Mouse (Mus musculus): ENCODE data around the gene Rps2. TPM values are rescaled to one million over a fixed set of nuclear protein-coding genes. Genes with fewer than 3 reads are reported as not detected.
"Not testable (repeated sequence)": the region's sequence is repeated elsewhere in the genome, so short reads cannot be mapped to it uniquely, and the experiment has no call there.

Gene Rps2
- polyA plus RNA-seq (2015; fragmentation: Nextera tagmentation; extraction: Ambion mirVana) = 1,428 and 1,497 TPM in 2 replicates

- Histone ChIP-seq H3K36me3 (peaks cover 42% of the 10 kb centered on the region), H3K4me2 (peak within 1 kb of the TSS; percentile 51), H3K27me3 (no peaks in the 10 kb centered on the region), H3K9me3 (no peaks in the 10 kb centered on the region), H3K27ac (no peak within 1 kb of the TSS), H3K4me3 (peak within 1 kb of the TSS; percentile 75), H3K9ac (no peak within 1 kb of the TSS), H3K4me1 (peaks cover 21% of the 10 kb centered on the region)
- 85% methylated on average over 4 of the region's 4 CpGs for WGBS
- no peak for ATAC-seq (ENCODE audit: insufficient number of reproducible peaks, low FRiP score, low TSS enrichment, low read depth)
Observed at GRCm38 (mm10) chr17:24717943-24718342, at the start of gene Rps2, which contains the start of gene Rnf151. TSS of gene Rps2 (plus strand) at chr17:24718116. TSS of gene Rnf151 (minus strand) at chr17:24718063.

GRCm38 (mm10) chr17:24669214-24669544, 48.7 kb upstream of the Rps2 start:
- H3K4me1 ChIP-seq = peaks cover 39% of the 10 kb centered on the region
- peak overlapping the region; percentile 91; the same call in 1 of the 2 replicates for H3K9ac ChIP-seq
- not testable (repeated sequence) for H3K9me3 ChIP-seq; ATAC-seq (ENCODE audit: insufficient number of reproducible peaks, low FRiP score, low TSS enrichment, low read depth); H3K36me3 ChIP-seq; H3K27me3 ChIP-seq
- H3K4me3 ChIP-seq = peak overlapping the region; percentile 67
- peak overlapping the region; percentile 74 for H3K27ac ChIP-seq
- H3K4me2 ChIP-seq = peak overlapping the region; percentile 74
- WGBS = 10% methylated on average over 15 of the region's 15 CpGs

GRCm38 (mm10) chr17:24669545-24670245, 48.2 kb upstream of the Rps2 start, which contains the start of gene Zfp598:
TSS of gene Zfp598 (plus strand) at chr17:24669687.
- ATAC-seq (ENCODE audit: insufficient number of reproducible peaks, low FRiP score, low TSS enrichment, low read depth) = peak; percentile 95
- Histone ChIP-seq H3K9ac (peak within 1 kb of the TSS; percentile 91), H3K4me1 (peaks cover 44% of the 10 kb centered on the region), H3K4me3 (peak within 1 kb of the TSS; percentile 67), H3K36me3 (no peaks in the 10 kb centered on the region), H3K27ac (peak within 1 kb of the TSS; percentile 74), H3K27me3 (no peaks in the 10 kb centered on the region), H3K4me2 (peak within 1 kb of the TSS; percentile 74), H3K9me3 (no peaks in the 10 kb centered on the region)
- under 1% methylated on average over 78 of the region's 80 CpGs for WGBS

GRCm38 (mm10) chr17:24670246-24670844, 47.6 kb upstream of the Rps2 start:
- Histone ChIP-seq H3K27ac (peak overlapping the region; percentile 74), H3K4me2 (peak overlapping the region; percentile 74), H3K36me3 (no peaks in the 10 kb centered on the region), H3K4me1 (peaks cover 44% of the 10 kb centered on the region), H3K9me3 (no peaks in the 10 kb centered on the region), H3K4me3 (peak overlapping the region; percentile 67), H3K27me3 (no peaks in the 10 kb centered on the region), H3K9ac (peak overlapping the region; percentile 91)
- WGBS = 7% methylated on average over 8 of the region's 8 CpGs
- ATAC-seq (ENCODE audit: insufficient number of reproducible peaks, low FRiP score, low TSS enrichment, low read depth) = no peak

GRCm38 (mm10) chr17:24671346-24671745, 46.6 kb upstream of the Rps2 start:
- Histone ChIP-seq H3K4me2 (peak overlapping the region; percentile 74), H3K27me3 (no peaks in the 10 kb centered on the region), H3K27ac (no peak overlapping the region), H3K36me3 (no peaks in the 10 kb centered on the region), H3K9ac (no peak overlapping the region), H3K9me3 (no peaks in the 10 kb centered on the region), H3K4me3 (0 out of 2 replicates have a peak overlapping the region, but pooled peaks have one; percentile 67), H3K4me1 (peaks cover 44% of the 10 kb centered on the region)
- ATAC-seq (ENCODE audit: insufficient number of reproducible peaks, low FRiP score, low TSS enrichment, low read depth) = no peak
- 72% methylated on average over 5 of the region's 5 CpGs for WGBS

GRCm38 (mm10) chr17:24672141-24672540, 45.8 kb upstream of the Rps2 start:
- Histone ChIP-seq H3K4me2 (0 out of 2 replicates have a peak overlapping the region, but pooled peaks have one; percentile 10), H3K9me3 (no peaks in the 10 kb centered on the region), H3K4me1 (peaks cover 44% of the 10 kb centered on the region), H3K9ac (no peak overlapping the region), H3K36me3 (peaks cover 7% of the 10 kb centered on the region), H3K27ac (no peak overlapping the region), H3K27me3 (no peaks in the 10 kb centered on the region), H3K4me3 (no peak overlapping the region)
- WGBS = 28% methylated on average over 5 of the region's 5 CpGs
- no peak for ATAC-seq (ENCODE audit: insufficient number of reproducible peaks, low FRiP score, low TSS enrichment, low read depth)

GRCm38 (mm10) chr17:24674277-24674676, 43.6 kb upstream of the Rps2 start:
- Histone ChIP-seq H3K4me2 (no peak overlapping the region), H3K4me1 (peaks cover 37% of the 10 kb centered on the region), H3K9me3 (no peaks in the 10 kb centered on the region), H3K27me3 (no peaks in the 10 kb centered on the region), H3K9ac (no peak overlapping the region), H3K4me3 (no peak overlapping the region), H3K27ac (no peak overlapping the region), H3K36me3 (peaks cover 28% of the 10 kb centered on the region)
- ATAC-seq (ENCODE audit: insufficient number of reproducible peaks, low FRiP score, low TSS enrichment, low read depth) = no peak
- WGBS = 80% methylated on average over 7 of the region's 7 CpGs

GRCm38 (mm10) chr17:24676187-24676586, 41.7 kb upstream of the Rps2 start:
- 60% methylated on average over 2 of the region's 2 CpGs for whole genome bisulfite sequencing
- H3K9me3 ChIP-seq = no peaks in the 10 kb centered on the region
- peaks cover 47% of the 10 kb centered on the region for H3K36me3 ChIP-seq
- peaks cover 26% of the 10 kb centered on the region for H3K4me1 ChIP-seq
- H3K27me3 ChIP-seq = no peaks in the 10 kb centered on the region
- H3K9ac ChIP-seq = no peak overlapping the region
- no peak for ATAC-seq (ENCODE audit: insufficient number of reproducible peaks, low FRiP score, low TSS enrichment, low read depth)
- no peak overlapping the region for H3K4me2 ChIP-seq
- H3K4me3 ChIP-seq = no peak overlapping the region
- H3K27ac ChIP-seq = no peak overlapping the region

GRCm38 (mm10) chr17:24676877-24677276, 41.0 kb upstream of the Rps2 start:
- Histone ChIP-seq H3K9ac (no peak overlapping the region), H3K27me3 (no peaks in the 10 kb centered on the region), H3K4me2 (no peak overlapping the region), H3K36me3 (peaks cover 54% of the 10 kb centered on the region), H3K27ac (no peak overlapping the region), H3K4me1 (peaks cover 19% of the 10 kb centered on the region), H3K4me3 (no peak overlapping the region), H3K9me3 (no peaks in the 10 kb centered on the region)
- ATAC-seq (ENCODE audit: insufficient number of reproducible peaks, low FRiP score, low TSS enrichment, low read depth) = no peak
- 94% methylated on average over 5 of the region's 5 CpGs for WGBS

GRCm38 (mm10) chr17:24677500-24678080, 40.3 kb upstream of the Rps2 start:
- H3K27ac ChIP-seq = peak overlapping the region; percentile 5; the same call in 1 of the 2 replicates
- no peak overlapping the region for H3K4me3 ChIP-seq
- H3K9me3 ChIP-seq = no peaks in the 10 kb centered on the region
- no peaks in the 10 kb centered on the region for H3K27me3 ChIP-seq
- H3K36me3 ChIP-seq = peaks cover 58% of the 10 kb centered on the region
- no peak overlapping the region for H3K9ac ChIP-seq
- H3K4me2 ChIP-seq = no peak overlapping the region
- 0 out of 2 replicates have a peak, but pooled peaks have one; percentile 17 for ATAC-seq (ENCODE audit: insufficient number of reproducible peaks, low FRiP score, low TSS enrichment, low read depth)
- WGBS = 82% methylated on average over 24 of the region's 24 CpGs
- H3K4me1 ChIP-seq = peaks cover 14% of the 10 kb centered on the region; the same call in 1 of the 2 replicates

- H3K27me3 ChIP-seq = peaks cover 51% of the 10 kb centered on the region
- no peak overlapping the region for H3K27ac ChIP-seq
- 32% methylated on average over 16 of the region's 16 CpGs for WGBS
- H3K9ac ChIP-seq = no peak overlapping the region
- H3K4me2 ChIP-seq = no peak overlapping the region
- no peak for ATAC-seq (ENCODE audit: insufficient number of reproducible peaks, low FRiP score, low TSS enrichment, low read depth)
- H3K4me1 ChIP-seq = peaks cover 15% of the 10 kb centered on the region
- no peaks in the 10 kb centered on the region for H3K9me3 ChIP-seq
- peaks cover 8% of the 10 kb centered on the region for H3K36me3 ChIP-seq
- H3K4me3 ChIP-seq = no peak overlapping the region
Observed at GRCm38 (mm10) chr17:24686514-24686913, 31.4 kb upstream of the Rps2 start.

- Histone ChIP-seq H3K4me3 (peak overlapping the region; percentile 35), H3K9me3 (no peaks in the 10 kb centered on the region), H3K36me3 (peaks cover 4% of the 10 kb centered on the region), H3K27me3 (peaks cover 51% of the 10 kb centered on the region), H3K9ac (no peak overlapping the region), H3K4me2 (peak overlapping the region; percentile 49), H3K27ac (no peak overlapping the region), H3K4me1 (peaks cover 15% of the 10 kb centered on the region)
- ATAC-seq (ENCODE audit: insufficient number of reproducible peaks, low FRiP score, low TSS enrichment, low read depth) = no peak
- WGBS = 2% methylated on average over 25 of the region's 25 CpGs
Observed at GRCm38 (mm10) chr17:24687146-24687595, 30.7 kb upstream of the Rps2 start.
